Mouse (Mus musculus): ENCODE results near the gene Vmn1r87.
"Not testable (repeated sequence)": the region's sequence is repeated elsewhere in the genome, so short reads cannot be mapped to it uniquely, and the experiment has no call there.

GRCm38 (mm10) chr7:13123554-13124153 is 16.3 kb downstream of the Vmn1r87 start:
- TF ChIP-seq CTCF, EP300 (IDR thresholded peaks at IDR 0.05; ENCODE audit: low read depth): not testable (repeated sequence)
